Mouse (Mus musculus) stomach, postnatal 0 days (tissue): Measurements from ENCODE around the gene Prodh2. TPM values are rescaled to one million over a fixed set of nuclear protein-coding genes. Genes with fewer than 3 reads are reported as not detected.

Experiments
- ATAC-seq: fragments of 200-750 bp; cut with Nextera tagmentation; 2 replicates; pipeline ENCODE4 v1.8.0; 2017; ENCODE audit not compliant: low FRiP score, low TSS enrichment
- DNase-seq: peaks from one replicate; pipeline ENCODE4 v3.0.0-alpha.2; 2016; ENCODE audit warnings: low spot score
- H3K27ac ChIP-seq: fragments of 300-500 bp; sonication (generic); replicated peaks from 2 replicates; pipeline ENCODE4 v1.5.1; 2014; ENCODE audit warnings: mild to moderate bottlenecking, control low read depth
- H3K27me3 ChIP-seq: fragments of 300-500 bp; sonication (generic); 2 replicates; pipeline ENCODE4 v1.6.1; 2014; ENCODE audit warnings: low read length; ENCODE audit not compliant: control insufficient read depth, insufficient read depth
- H3K36me3 ChIP-seq: fragments of 300-500 bp; sonication (generic); 2 replicates; pipeline ENCODE4 v1.6.1; 2014; ENCODE audit warnings: low read length, mixed read lengths; ENCODE audit not compliant: control insufficient read depth, insufficient read depth
- H3K4me1 ChIP-seq: fragments of 300-500 bp; sonication (generic); replicated peaks from 2 replicates; pipeline ENCODE4 v1.6.1; 2014; ENCODE audit warnings: antibody characterized with exemption; ENCODE audit not compliant: control insufficient read depth, insufficient read depth
- H3K4me2 ChIP-seq: fragments of 300-500 bp; sonication (generic); replicated peaks from 2 replicates; pipeline ENCODE4 v1.6.1; 2014; ENCODE audit warnings: low read depth, mild to moderate bottlenecking, control low read depth, moderate library complexity
- H3K4me3 ChIP-seq: fragments of 300-500 bp; sonication (generic); 2 replicates; pipeline ENCODE4 v1.5.1; 2014; ENCODE audit warnings: low read depth, low read length, control low read depth
- H3K9ac ChIP-seq: fragments of 300-500 bp; sonication (generic); 2 replicates; pipeline ENCODE4 v1.6.1; 2014; ENCODE audit warnings: mild to moderate bottlenecking, low read length, control low read depth, mixed read lengths
- H3K9me3 ChIP-seq: fragments of 300-500 bp; sonication (generic); 2 replicates; pipeline ENCODE4 v1.6.1; 2016; ENCODE audit warnings: low read length; ENCODE audit not compliant: control insufficient read depth
- CTCF ChIP-seq: IDR thresholded peaks from 2 replicates; pipeline ENCODE4 v1.5.1; 2016; ENCODE audit warnings: antibody characterized with exemption, low read depth, mild to moderate bottlenecking, moderate library complexity
- EP300 ChIP-seq: optimal IDR thresholded peaks from 2 replicates; pipeline ENCODE3; 2016; ENCODE audit warnings: antibody characterized with exemption
- WGBS: fragments of 180-500 bp; shearing (Covaris S2); extraction: QIAGEN DNeasy Blood & Tissue Kit; methylation state at CpG from one replicate; pipeline ENCODE4 v1.1.7; 2014; 5-methylcytosine and 5-hydroxymethylcytosine counted together
- polyA plus RNA-seq: library from polyadenylated mRNA; unstranded; fragments of >200 nt; fragmentation: Nextera tagmentation; extraction: Ambion mirVana; gene quantifications from 2 replicates; pipeline ENCODE4 v1.2.1, GENCODE M21; 2015

Prodh2 gene
- polyA plus RNA-seq, 1 experiment from 2014 or later = 0.42 TPM

DNA sequence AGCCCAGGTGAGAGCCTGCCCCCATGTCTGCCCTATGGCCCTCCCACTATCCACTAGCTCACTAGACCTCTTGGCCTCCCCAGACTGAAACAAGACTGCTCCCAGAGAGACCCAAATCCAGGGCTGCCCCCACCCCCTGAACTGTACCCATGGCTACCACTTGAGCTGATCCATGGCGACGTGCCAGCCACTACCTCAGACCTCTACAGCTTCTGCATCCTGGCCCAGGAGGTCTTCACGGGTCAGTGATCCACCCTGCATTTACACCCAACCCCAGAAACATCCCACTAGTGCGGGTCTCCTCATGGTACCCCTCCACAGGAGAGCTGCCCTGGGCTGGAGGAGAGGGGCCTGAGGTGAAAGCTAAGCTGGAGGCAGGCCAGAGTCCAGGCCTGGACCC is 27.0 kb downstream of the Prodh2 start:
- no peaks in the 10 kb centered on the region for H3K9me3 ChIP-seq
- WGBS = 71% methylated on average over 4 of the region's 4 CpGs
- no peak overlapping the region for H3K27ac ChIP-seq
- DNase-seq (no peak), ATAC-seq (no peak; the same call in 1 of the 2 replicates)
- no peaks in the 10 kb centered on the region for H3K4me1 ChIP-seq
- TF ChIP-seq EP300 = no peak
- no peak for TF ChIP-seq CTCF
- H3K36me3 ChIP-seq = 0 out of 2 replicates have a peak, but pooled peaks cover 7% of the 10 kb centered on the region
- no peak overlapping the region for H3K9ac ChIP-seq
- H3K4me3 ChIP-seq = no peak overlapping the region
- no peak overlapping the region for H3K4me2 ChIP-seq
- H3K27me3 ChIP-seq = no peaks in the 10 kb centered on the region

DNA sequence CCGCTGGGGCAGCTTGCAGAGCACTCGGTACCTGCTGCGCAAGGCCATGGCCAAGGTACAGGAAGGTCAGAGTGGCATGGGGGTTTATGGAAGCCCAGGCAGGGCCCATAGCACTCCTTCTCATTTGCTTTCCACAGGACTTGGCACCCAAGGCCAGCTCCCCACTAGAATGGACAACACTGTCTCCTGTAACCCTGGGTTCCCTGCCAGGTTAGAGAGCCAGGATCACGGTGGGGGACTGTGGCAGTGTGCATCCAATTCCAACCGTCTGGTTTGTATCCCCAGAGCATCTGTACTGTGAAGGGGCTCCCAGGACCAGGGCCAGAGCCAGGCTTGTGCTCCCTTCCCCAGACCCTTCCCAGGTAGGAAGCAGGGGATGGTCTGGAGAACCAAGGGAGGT is 27.4 kb downstream of the Prodh2 start:
- no peaks in the 10 kb centered on the region for H3K27me3 ChIP-seq
- H3K9me3 ChIP-seq = no peaks in the 10 kb centered on the region
- no peak for TF ChIP-seq CTCF
- no peak for TF ChIP-seq EP300
- 0 out of 2 replicates have a peak, but pooled peaks cover 9% of the 10 kb centered on the region for H3K36me3 ChIP-seq
- 71% methylated on average over 5 of the region's 5 CpGs for WGBS
- H3K4me2 ChIP-seq = no peak overlapping the region
- no peak overlapping the region for H3K4me3 ChIP-seq
- ATAC-seq (no peak), DNase-seq (no peak)
- no peaks in the 10 kb centered on the region for H3K4me1 ChIP-seq
- no peak overlapping the region for H3K27ac ChIP-seq
- H3K9ac ChIP-seq = no peak overlapping the region

DNA sequence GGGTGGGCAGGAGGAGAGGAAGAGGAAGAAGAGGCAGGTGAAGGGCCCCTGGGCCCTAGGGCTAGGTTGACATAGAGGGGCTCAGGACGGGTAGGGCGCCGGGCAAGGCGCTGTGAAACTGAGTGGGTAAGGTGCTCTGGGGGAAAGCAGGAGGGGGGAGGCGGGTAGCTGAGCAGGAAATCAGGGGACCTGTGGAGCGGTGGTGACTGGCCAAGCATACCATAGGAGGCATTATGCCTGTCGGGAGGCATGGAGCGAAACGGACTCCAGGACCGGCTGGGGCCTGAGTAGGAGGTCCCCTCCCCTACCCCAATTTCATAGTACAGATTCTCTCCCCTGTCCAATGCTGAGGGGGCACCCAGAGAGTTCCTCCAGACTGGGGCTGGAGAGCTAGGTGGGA is 29.4 kb downstream of the Prodh2 start:
- WGBS = 95% methylated on average over 10 of the region's 10 CpGs

DNA sequence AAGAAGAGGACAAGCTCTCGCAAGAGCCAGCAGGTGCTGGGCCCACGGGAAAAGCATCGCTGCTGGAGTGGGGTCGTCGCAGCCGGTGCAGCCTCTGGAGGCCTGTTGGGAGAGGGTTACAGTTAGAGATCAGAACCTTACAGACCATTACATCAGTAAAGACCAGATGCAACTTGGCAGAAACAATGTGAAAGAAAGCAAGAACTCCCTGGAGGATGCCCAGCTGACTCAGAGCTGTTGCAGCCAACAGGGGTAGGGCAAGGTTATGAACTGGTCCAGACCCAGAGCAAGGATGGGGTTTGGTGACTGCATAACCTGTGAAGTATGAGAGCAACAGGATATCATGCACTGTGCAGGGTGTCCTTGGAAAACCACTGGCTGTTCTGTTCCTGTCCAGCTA is 31.1 kb downstream of the Prodh2 start:
- Histone ChIP-seq H3K4me2 (no peak overlapping the region), H3K36me3 (peaks cover 12% of the 10 kb centered on the region; the same call in 1 of the 2 replicates), H3K4me3 (no peak overlapping the region), H3K27me3 (no peaks in the 10 kb centered on the region), H3K9me3 (no peaks in the 10 kb centered on the region), H3K27ac (no peak overlapping the region), H3K4me1 (no peaks in the 10 kb centered on the region), H3K9ac (no peak overlapping the region)
- no peak for TF ChIP-seq EP300
- no peak for TF ChIP-seq CTCF
- ATAC-seq (no peak), DNase-seq (no peak)
- 74% methylated on average over 6 of the region's 6 CpGs for WGBS

More for the DNA sequence above, 29.4 kb downstream of the Prodh2 start:
- TF ChIP-seq EP300 = no peak
- TF ChIP-seq CTCF = no peak
- no peak for ATAC-seq
- Histone ChIP-seq H3K9me3 (no peaks in the 10 kb centered on the region), H3K27me3 (no peaks in the 10 kb centered on the region), H3K9ac (no peak overlapping the region), H3K4me1 (no peaks in the 10 kb centered on the region), H3K4me2 (no peak overlapping the region), H3K27ac (no peak overlapping the region), H3K4me3 (no peak overlapping the region), H3K36me3 (peaks cover 12% of the 10 kb centered on the region; the same call in 1 of the 2 replicates)
- DNase-seq = no peak

DNA sequence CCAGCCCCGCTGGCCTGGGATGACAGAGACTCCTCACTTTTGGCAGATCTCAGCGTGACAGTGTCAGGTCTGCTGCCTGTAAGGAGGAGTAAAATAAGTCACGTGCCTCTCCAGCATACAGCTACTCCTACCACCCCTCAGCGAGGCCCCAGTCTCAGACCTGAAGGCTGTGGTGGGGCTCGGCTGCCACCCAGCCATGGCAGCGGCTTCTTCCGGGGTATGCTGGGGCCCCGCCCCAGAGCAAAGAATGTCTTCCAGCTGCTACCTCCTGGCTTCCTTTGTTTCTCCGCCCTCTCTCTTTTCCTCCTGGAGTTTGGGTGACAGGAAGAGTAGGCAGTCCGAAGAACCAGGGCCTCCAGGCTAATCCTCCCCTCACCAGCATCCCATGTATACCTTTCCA is 32.5 kb downstream of the Prodh2 start:
- Histone ChIP-seq H3K4me2 (peak overlapping the region; percentile 33), H3K4me1 (no peaks in the 10 kb centered on the region), H3K27ac (0 out of 2 replicates have a peak overlapping the region, but pooled peaks have one; percentile 8), H3K27me3 (no peaks in the 10 kb centered on the region), H3K4me3 (no peak overlapping the region), H3K9me3 (no peaks in the 10 kb centered on the region), H3K9ac (peak overlapping the region; percentile 31; the same call in 1 of the 2 replicates), H3K36me3 (peaks cover 19% of the 10 kb centered on the region; the same call in 1 of the 2 replicates)
- WGBS = 29% methylated on average over 10 of the region's 10 CpGs
- no peak for TF ChIP-seq EP300
- no peak for TF ChIP-seq CTCF
- ATAC-seq (no peak), DNase-seq (no peak)

DNA sequence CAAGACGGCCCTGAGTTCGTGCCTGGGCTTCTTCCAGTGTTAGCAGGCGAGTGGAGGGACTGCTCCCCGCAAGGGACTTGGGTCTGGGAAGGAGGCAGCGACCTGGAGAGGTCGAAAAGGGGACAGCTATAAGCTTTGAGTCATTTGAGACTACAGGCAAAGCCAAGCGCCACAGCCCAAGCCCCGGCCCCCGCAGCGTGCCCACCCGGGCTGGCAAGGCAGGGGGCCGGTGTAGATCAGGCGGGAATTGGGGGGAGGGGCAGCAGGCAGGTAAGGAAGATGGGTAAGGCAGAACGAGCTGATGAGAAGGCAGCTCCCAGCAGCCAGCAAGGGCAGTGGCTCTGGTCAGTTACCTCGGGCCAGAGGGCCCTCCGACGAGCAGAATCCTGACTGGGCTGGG is 33.0 kb downstream of the Prodh2 start:
- ATAC-seq (no peak), DNase-seq (no peak)
- Histone ChIP-seq H3K4me3 (no peak overlapping the region), H3K9me3 (no peaks in the 10 kb centered on the region), H3K9ac (peak overlapping the region; percentile 31; the same call in 1 of the 2 replicates), H3K4me2 (peak overlapping the region; percentile 33), H3K36me3 (peaks cover 19% of the 10 kb centered on the region; the same call in 1 of the 2 replicates), H3K4me1 (no peaks in the 10 kb centered on the region), H3K27ac (no peak overlapping the region), H3K27me3 (no peaks in the 10 kb centered on the region)
- WGBS = 30% methylated on average over 17 of the region's 17 CpGs
- TF ChIP-seq CTCF (no peak), EP300 (no peak)
